Mouse (Mus musculus) intestine, embryonic 15.5 days (tissue): Measurements from ENCODE around the gene Pdk4. TPM values are rescaled to one million over a fixed set of nuclear protein-coding genes. Genes with fewer than 3 reads are reported as not detected.

ENCODE experiments used
- ATAC-seq: fragments of 200-750 bp; cut with Nextera tagmentation; 2 replicates; pipeline ENCODE4 v1.8.0; 2017; ENCODE audit warnings: moderate TSS enrichment, moderate library complexity
- H3K27ac ChIP-seq: fragments of 300-500 bp; sonication (generic); 2 replicates; pipeline ENCODE4 v1.5.1; 2015; ENCODE audit warnings: mild to moderate bottlenecking, inconsistent platforms
- H3K27me3 ChIP-seq: fragments of 300-500 bp; sonication (generic); replicated peaks from 2 replicates; pipeline ENCODE4 v1.6.1; 2015; ENCODE audit warnings: inconsistent platforms
- H3K36me3 ChIP-seq: fragments of 300-500 bp; sonication (generic); 2 replicates; pipeline ENCODE4 v1.6.1; 2015; ENCODE audit warnings: inconsistent platforms
- H3K4me1 ChIP-seq: fragments of 300-500 bp; sonication (generic); replicated peaks from 2 replicates; pipeline ENCODE4 v1.6.1; 2015; ENCODE audit warnings: inconsistent platforms
- H3K4me2 ChIP-seq: fragments of 300-500 bp; sonication (generic); replicated peaks from 2 replicates; pipeline ENCODE4 v1.6.1; 2015; ENCODE audit warnings: mild to moderate bottlenecking, inconsistent platforms
- H3K4me3 ChIP-seq: fragments of 300-500 bp; sonication (generic); replicated peaks from 2 replicates; pipeline ENCODE4 v1.5.1; 2015; ENCODE audit warnings: inconsistent platforms
- H3K9ac ChIP-seq: fragments of 300-500 bp; sonication (generic); 2 replicates; pipeline ENCODE4 v1.6.1; 2015; ENCODE audit warnings: inconsistent platforms
- H3K9me3 ChIP-seq: fragments of 300-500 bp; sonication (generic); 2 replicates; pipeline ENCODE4 v1.6.1; 2016; ENCODE audit warnings: inconsistent platforms
- WGBS: fragments of 180-500 bp; shearing (Covaris S2); methylation state at CpG from one replicate; pipeline ENCODE4 v1.1.7; 2015; 5-methylcytosine and 5-hydroxymethylcytosine counted together
- polyA plus RNA-seq: library from polyadenylated mRNA; unstranded; fragments of >200 nt; fragmentation: Nextera tagmentation; extraction: Ambion mirVana; gene quantifications from 2 replicates; pipeline ENCODE4 v1.2.1, GENCODE M21; 2015

Gene Pdk4
- polyA plus RNA-seq, 1 experiment from 2014 or later: 2.6 TPM

DNA sequence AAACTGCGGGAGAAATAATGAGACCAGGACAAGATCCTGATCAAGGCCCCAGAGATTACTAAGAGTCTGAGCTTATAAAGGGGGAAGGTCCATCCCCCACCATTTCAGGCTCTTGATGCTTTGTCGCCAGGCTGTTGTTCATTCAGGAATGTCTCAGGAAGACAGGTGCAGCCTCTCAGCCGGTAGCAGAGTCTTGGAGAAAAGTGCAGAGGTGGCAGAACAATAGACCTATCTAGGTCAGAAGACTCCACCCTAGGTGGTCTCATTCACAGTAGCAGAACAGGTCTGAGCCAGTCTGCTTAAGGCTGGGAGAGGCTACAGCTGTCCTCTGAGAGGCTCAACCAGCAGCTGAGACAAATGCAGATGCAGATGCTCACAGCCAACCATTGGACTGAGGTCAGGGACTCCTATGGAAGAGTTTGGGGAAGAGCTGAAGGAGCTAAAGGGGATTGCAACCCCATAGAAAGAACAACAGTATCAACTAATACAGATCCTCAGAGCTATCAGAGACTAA lies 13.8 kb downstream of the Pdk4 start:
- Histone ChIP-seq H3K27me3 (no peaks in the 10 kb centered on the region), H3K4me3 (no peak overlapping the region), H3K4me2 (no peak overlapping the region), H3K27ac (no peak overlapping the region), H3K9me3 (no peaks in the 10 kb centered on the region), H3K36me3 (no peaks in the 10 kb centered on the region), H3K4me1 (no peaks in the 10 kb centered on the region), H3K9ac (no peak overlapping the region)
- no peak for ATAC-seq
- WGBS: 71% methylated on average over 3 of the region's 3 CpGs

DNA sequence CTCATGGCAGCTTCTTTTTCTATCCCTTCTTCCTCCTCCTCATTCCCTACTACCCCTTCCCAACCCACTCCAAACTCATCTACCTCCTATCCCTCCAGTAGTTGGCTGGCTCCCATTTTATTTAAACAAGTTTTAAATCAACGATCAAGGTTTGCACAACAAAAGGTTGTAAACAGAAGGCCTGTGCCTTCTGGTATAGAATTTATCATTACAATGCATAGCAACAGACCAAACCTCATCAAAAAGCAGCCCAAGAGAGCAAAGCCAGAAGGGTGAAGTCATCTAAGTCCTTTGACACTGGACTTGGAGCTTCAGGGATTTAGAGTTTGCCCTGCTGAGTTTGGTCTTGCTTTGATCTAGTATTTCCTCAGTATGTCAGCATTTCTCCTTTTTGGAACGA lies 15.0 kb downstream of the Pdk4 start:
- 89% methylated on average over 2 of the region's 2 CpGs for WGBS
- Histone ChIP-seq H3K4me1 (no peaks in the 10 kb centered on the region), H3K27me3 (no peaks in the 10 kb centered on the region), H3K4me2 (no peak overlapping the region), H3K36me3 (no peaks in the 10 kb centered on the region), H3K27ac (no peak overlapping the region), H3K9ac (no peak overlapping the region), H3K9me3 (no peaks in the 10 kb centered on the region), H3K4me3 (no peak overlapping the region)
- no peak for ATAC-seq

DNA sequence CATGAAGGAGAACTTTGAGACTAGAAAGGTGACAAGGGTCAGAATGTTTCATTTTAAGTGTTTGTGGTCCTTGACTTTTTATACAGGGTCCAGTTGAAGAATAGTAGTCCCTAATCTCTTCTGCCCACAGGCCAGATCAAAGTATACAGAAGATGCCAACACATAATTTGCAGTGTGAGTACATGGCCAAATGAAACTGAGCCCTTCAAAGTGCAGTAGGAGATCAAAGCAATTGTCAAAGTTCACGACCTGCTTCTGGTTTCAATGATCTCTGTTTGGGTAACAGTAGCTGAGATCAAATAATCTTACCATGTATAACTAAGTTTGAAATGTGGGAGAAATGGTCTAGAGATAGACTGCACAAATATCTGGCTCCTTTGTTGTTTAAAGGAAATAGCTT lies 22.1 kb downstream of the Pdk4 start:
- H3K4me2 ChIP-seq: no peak overlapping the region
- WGBS: 49% methylated on average over 1 of the region's 1 CpGs
- no peak for ATAC-seq
- no peak overlapping the region for H3K9ac ChIP-seq
- no peaks in the 10 kb centered on the region for H3K9me3 ChIP-seq
- H3K4me1 ChIP-seq: no peaks in the 10 kb centered on the region
- no peaks in the 10 kb centered on the region for H3K36me3 ChIP-seq
- no peaks in the 10 kb centered on the region for H3K27me3 ChIP-seq
- H3K4me3 ChIP-seq: no peak overlapping the region
- no peak overlapping the region for H3K27ac ChIP-seq

DNA sequence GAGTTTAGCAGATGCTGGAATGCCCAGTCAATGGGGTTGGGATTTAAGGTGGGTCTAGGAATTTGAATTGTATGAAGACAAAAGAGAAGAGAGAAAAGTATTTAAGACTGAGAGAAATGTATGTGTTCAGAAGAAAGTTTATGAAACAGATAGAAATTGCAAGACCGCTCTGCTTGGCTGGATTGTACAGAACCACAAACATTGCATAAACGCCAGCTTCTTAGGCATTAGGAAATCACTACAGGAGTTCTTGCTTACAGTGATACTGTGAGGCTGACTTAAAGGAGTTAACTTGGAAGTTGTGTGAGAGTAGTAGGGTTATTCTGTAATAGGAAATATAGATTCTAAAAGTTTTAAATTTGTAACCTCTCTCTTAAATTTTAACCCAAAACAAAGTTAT lies 23.4 kb downstream of the Pdk4 start:
- WGBS: 92% methylated on average over 2 of the region's 2 CpGs
- ATAC-seq: no peak
- no peaks in the 10 kb centered on the region for H3K27me3 ChIP-seq
- no peaks in the 10 kb centered on the region for H3K9me3 ChIP-seq
- no peak overlapping the region for H3K4me2 ChIP-seq
- H3K36me3 ChIP-seq: no peaks in the 10 kb centered on the region
- H3K4me3 ChIP-seq: no peak overlapping the region
- no peaks in the 10 kb centered on the region for H3K4me1 ChIP-seq
- no peak overlapping the region for H3K27ac ChIP-seq
- H3K9ac ChIP-seq: no peak overlapping the region

DNA sequence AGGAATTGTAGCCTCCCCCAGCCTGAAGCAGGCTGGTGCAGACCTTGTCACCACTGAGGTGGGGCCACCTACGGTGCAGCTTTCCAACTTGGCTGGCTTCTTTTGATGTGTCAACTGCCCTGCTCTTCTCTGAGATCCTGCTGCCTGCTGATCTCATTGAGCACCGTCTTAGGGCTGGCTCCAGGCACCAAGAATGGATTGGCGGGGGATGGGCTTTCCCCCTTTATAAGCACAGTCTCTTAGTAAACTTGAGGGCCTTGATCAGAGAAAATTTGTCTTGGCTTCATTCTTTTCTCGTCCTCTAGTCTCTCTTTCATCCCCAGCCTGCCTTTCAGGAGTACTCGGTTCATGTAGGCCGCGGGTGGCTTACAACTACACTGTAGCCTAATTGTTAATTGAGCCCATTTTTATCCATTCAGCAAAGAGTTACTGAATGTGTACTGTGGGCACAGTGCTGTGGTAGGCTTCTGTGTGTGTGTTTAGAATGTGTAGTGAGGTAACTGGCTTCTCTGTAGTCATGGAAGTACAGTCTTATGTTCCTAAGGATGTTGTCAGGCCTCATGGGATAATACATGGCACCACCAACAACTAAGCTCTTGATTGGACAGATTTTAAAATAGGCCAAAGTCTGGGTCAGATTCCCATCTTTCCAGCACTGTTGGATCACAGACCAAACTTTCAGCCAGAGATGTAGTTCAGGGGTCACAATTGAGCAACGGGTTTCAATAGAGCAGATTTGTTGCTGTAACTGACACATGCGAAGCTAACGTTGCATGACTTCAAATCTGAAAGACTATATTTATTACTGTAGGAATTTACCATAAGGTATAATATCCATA lies 25.4 kb downstream of the Pdk4 start:
- ATAC-seq: no peak
- Histone ChIP-seq H3K27me3 (no peaks in the 10 kb centered on the region), H3K9ac (no peak overlapping the region), H3K4me1 (no peaks in the 10 kb centered on the region), H3K27ac (no peak overlapping the region), H3K36me3 (no peaks in the 10 kb centered on the region), H3K4me2 (no peak overlapping the region), H3K9me3 (no peaks in the 10 kb centered on the region), H3K4me3 (no peak overlapping the region)
- 86% methylated on average over 10 of the region's 10 CpGs for WGBS

DNA sequence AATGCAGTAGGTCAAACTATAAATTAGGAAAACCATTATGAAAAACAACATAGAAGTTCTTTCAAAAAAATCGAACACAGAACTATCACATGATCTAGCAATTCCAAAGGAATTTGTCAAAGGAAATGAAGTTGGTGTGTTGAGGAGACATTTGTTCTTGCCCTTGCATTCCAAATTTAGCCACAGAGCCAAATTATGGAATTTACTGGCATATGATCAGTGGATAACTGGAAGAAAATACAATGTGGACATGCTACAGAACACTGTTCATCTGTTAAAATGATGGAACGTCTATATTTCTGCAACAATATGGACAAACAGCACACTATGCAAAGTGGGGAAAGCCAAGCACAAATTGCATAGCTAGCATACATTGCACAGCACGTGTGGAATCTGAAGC lies 40.3 kb downstream of the Pdk4 start:
- no peak overlapping the region for H3K4me3 ChIP-seq
- H3K27ac ChIP-seq: no peak overlapping the region
- no peak overlapping the region for H3K4me2 ChIP-seq
- H3K9me3 ChIP-seq: no peaks in the 10 kb centered on the region
- WGBS: 79% methylated on average over 3 of the region's 3 CpGs
- ATAC-seq: no peak
- H3K36me3 ChIP-seq: no peaks in the 10 kb centered on the region
- no peaks in the 10 kb centered on the region for H3K27me3 ChIP-seq
- no peak overlapping the region for H3K9ac ChIP-seq
- no peaks in the 10 kb centered on the region for H3K4me1 ChIP-seq

DNA sequence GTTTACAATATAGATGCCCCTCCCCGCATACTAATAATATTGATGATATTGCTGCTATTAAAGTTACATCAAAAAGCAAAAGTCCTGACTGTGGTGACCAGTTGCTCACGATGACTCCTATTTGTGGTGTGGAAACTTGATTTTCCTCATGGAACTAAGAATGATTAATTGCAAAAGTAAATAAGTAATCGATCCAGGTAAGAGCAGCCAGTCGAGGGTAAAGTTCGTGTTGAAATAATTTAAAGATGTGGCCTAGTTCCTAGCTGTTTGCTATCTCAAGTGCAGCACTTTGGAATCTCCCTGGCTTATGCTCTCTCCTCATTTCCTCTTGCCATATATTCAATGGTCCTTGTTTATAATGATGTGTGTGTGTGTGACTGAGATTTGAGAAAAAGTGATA lies 46.2 kb downstream of the Pdk4 start:
- Histone ChIP-seq H3K4me2 (no peak overlapping the region), H3K9me3 (no peaks in the 10 kb centered on the region), H3K9ac (no peak overlapping the region), H3K27me3 (no peaks in the 10 kb centered on the region), H3K27ac (no peak overlapping the region), H3K36me3 (no peaks in the 10 kb centered on the region), H3K4me1 (no peaks in the 10 kb centered on the region), H3K4me3 (no peak overlapping the region)
- ATAC-seq: no peak
- WGBS: 62% methylated on average over 5 of the region's 5 CpGs

DNA sequence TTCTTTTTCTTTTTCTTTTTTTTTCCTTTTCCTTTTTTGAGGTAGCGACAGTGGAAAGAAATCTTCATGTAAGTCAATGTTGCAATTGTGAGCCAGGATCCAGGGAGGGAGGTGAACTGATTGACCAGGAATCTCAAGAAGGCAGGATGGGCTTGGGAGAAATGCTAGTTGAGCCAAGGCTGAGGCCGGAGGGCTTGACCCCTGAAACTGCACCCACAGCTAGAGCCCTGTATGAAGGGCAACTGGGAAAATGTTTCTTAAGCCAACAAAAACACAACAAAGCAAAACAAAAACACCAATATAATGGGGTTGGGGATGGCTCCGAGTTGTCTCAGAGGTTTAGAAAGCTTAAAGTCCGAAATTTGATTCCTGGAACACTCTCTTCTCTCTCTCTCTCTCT lies 47.7 kb downstream of the Pdk4 start:
- no peaks in the 10 kb centered on the region for H3K27me3 ChIP-seq
- H3K9ac ChIP-seq: no peak overlapping the region
- 78% methylated on average over 4 of the region's 4 CpGs for WGBS
- no peak overlapping the region for H3K4me3 ChIP-seq
- H3K4me2 ChIP-seq: no peak overlapping the region
- no peak overlapping the region for H3K27ac ChIP-seq
- H3K36me3 ChIP-seq: no peaks in the 10 kb centered on the region
- no peak for ATAC-seq
- 0 out of 2 replicates have a peak, but pooled peaks cover 1% of the 10 kb centered on the region for H3K4me1 ChIP-seq
- no peaks in the 10 kb centered on the region for H3K9me3 ChIP-seq

DNA sequence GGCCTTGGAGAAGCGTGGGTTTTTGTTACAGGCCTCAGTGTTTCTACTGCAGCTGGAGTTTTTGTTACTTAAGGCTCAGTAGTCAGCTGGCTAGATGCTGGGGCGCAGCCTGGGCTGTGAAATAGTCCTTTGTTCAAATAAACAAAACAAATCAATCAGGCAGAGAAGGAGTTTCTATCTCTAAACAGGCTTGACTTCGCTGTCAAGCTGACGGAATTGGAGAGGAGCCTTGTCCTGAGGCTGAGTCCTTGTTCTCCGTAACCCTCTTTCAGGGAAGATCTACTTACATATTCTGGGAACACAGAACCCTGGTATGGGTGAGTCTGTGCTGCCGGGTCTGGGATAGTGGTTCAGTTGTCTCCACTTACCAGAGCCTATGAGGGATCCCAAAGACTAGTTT lies 48.6 kb downstream of the Pdk4 start:
- no peaks in the 10 kb centered on the region for H3K27me3 ChIP-seq
- WGBS: 51% methylated on average over 6 of the region's 6 CpGs
- no peaks in the 10 kb centered on the region for H3K9me3 ChIP-seq
- H3K9ac ChIP-seq: no peak overlapping the region
- H3K4me1 ChIP-seq: 0 out of 2 replicates have a peak, but pooled peaks cover 10% of the 10 kb centered on the region
- ATAC-seq: no peak
- no peak overlapping the region for H3K27ac ChIP-seq
- H3K4me3 ChIP-seq: no peak overlapping the region
- H3K36me3 ChIP-seq: no peaks in the 10 kb centered on the region
- no peak overlapping the region for H3K4me2 ChIP-seq

DNA sequence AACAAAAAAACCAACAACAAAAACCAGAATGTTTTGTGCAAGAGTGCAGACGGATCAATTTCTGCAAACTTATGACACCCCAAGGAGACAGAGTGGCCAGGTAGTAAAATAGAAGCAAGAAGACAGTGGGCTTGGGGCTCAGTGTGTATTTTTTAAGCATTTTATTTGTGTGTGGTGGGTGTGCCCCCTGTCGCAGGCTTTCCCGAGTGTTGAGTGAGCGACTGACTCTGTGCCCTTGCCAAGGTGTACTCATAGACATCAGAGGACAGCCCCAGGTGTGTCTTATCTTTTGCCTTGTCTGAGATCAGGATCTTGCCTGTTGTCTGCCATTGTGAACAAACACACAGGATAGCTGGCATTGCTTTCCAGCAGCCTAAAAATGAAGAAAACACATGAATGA lies 49.1 kb downstream of the Pdk4 start:
- H3K36me3 ChIP-seq: no peaks in the 10 kb centered on the region
- no peaks in the 10 kb centered on the region for H3K9me3 ChIP-seq
- no peak overlapping the region for H3K27ac ChIP-seq
- H3K4me1 ChIP-seq: 0 out of 2 replicates have a peak, but pooled peaks cover 12% of the 10 kb centered on the region
- 85% methylated on average over 4 of the region's 4 CpGs for WGBS
- no peak overlapping the region for H3K4me3 ChIP-seq
- no peak overlapping the region for H3K9ac ChIP-seq
- no peak for ATAC-seq
- H3K4me2 ChIP-seq: no peak overlapping the region
- H3K27me3 ChIP-seq: no peaks in the 10 kb centered on the region

DNA sequence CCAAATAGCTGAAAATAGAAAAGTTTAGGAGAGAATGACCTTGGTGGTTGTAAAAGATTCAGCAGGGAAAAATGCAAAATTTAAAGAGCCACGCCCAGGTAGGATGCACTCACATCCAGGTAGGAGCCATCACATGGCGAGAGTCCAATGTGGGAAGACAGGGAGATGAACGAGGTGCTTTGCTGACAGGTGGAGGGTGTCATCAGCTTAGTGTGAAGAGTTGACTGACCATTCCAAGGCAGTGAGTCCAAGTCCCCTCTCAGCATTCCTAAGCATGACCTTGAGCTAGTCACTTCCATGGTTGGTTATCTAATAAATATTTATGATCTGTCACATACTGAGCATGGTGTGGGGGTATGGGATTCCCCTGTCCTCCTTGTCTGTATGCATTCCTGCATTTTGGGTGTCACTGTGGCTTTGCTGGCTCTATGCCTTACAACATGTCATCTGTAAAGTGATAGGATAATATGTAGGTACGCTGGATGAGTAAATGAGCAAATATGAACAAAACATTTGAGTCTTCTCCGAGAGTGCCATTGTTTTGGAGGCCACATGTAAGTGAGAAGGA lies 51.7 kb downstream of the Pdk4 start:
- no peaks in the 10 kb centered on the region for H3K9me3 ChIP-seq
- H3K27me3 ChIP-seq: no peaks in the 10 kb centered on the region
- no peak for ATAC-seq
- H3K4me2 ChIP-seq: no peak overlapping the region
- no peak overlapping the region for H3K27ac ChIP-seq
- H3K4me1 ChIP-seq: 0 out of 2 replicates have a peak, but pooled peaks cover 12% of the 10 kb centered on the region
- H3K9ac ChIP-seq: no peak overlapping the region
- WGBS: 87% methylated on average over 5 of the region's 5 CpGs
- H3K4me3 ChIP-seq: no peak overlapping the region
- no peaks in the 10 kb centered on the region for H3K36me3 ChIP-seq

DNA sequence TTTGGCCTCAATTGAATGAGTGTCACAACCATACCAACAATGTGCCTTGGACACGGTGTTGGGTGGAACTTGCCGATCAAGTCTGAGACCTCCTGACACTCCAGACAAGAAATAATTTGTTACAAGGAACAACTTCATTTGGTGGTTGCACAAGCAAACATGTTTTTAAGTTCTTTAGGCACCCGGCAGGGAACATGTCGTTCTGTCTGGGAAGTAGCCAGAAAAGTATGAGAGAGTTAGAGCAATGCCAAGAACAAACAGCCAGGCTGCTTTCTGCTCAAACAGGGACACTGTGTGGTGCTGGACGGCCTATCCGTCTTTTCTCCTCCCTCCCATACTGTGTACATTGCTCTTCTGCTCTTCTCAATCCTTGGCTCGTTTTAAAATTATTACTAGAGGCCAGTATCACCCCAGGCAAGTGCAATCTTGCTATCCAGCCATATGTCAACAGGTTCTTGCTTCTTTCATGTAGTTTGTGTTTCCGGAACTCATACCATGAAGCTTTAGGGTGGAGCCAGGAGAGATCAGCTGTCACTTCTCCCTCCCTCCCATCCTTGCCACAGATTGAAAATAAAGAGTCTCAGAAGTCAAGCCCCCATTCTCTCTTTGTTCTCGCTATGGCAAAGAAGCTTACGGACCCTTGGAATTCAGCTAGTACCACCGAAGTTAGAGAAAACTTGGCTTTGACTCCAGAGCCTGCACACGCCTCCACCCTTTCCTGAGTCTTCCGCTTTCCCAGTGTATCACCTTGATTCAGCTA lies 52.8 kb downstream of the Pdk4 start:
- no peaks in the 10 kb centered on the region for H3K9me3 ChIP-seq
- no peak overlapping the region for H3K27ac ChIP-seq
- H3K9ac ChIP-seq: no peak overlapping the region
- peak; percentile 66 for ATAC-seq
- WGBS: 22% methylated on average over 13 of the region's 13 CpGs
- H3K36me3 ChIP-seq: no peaks in the 10 kb centered on the region
- peak overlapping the region; percentile 22 for H3K4me2 ChIP-seq
- 0 out of 2 replicates have a peak, but pooled peaks cover 12% of the 10 kb centered on the region for H3K4me1 ChIP-seq
- H3K27me3 ChIP-seq: no peaks in the 10 kb centered on the region
- H3K4me3 ChIP-seq: no peak overlapping the region
